Mouse (Mus musculus) kidney, adult 18-20 months (tissue): ENCODE measurements around the gene Papolb.

Experiments used
- DNase-seq: peaks from one replicate; pipeline ENCODE4 v3.0.0; 2021

Papolb gene

DNA sequence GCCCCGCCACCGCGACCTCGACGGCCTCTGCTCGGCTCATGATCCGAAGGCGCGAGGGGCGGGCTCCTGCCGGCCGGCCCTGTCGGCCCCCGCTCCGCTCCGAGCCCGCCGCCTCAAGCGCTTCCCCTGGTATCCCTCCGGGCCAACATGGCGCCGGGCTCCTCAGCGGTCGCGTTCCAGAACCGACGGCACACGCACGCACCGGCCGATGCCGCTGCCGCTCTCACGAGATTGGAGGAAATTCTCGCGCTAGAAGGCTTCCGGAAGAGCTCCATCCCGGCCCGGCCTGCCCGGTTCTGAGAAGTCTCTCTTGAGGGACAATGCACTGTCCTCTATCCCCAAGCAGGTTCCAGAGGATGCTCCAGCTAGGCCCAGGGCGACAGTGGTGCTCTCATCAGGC, at the start of gene Papolb:
Gene Papolb, minus strand, starts transcription at position 162 of the 400 bp plus-strand sequence.
- no peak for DNase-seq

DNA sequence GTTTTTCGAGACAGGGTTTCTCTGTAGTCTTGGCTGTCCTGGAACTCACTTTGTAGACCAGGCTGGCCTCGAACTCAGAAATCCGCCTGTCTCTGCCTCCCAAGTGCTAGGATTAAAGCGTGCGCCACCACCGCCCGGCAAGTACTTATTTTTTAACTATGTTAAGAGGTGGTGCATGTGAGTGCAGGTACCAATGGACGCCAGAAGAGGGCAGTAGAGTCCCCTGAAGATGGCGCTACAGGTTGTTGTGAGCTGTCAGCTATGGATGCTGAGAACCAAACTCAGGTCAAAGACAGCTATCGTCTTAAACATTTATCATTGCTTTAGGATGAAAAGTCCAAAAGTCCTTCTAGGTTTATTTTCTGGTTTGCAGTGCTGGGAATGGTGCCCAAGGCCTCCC, 48.3 kb upstream of the Papolb start:
- DNase-seq = no peak

DNA sequence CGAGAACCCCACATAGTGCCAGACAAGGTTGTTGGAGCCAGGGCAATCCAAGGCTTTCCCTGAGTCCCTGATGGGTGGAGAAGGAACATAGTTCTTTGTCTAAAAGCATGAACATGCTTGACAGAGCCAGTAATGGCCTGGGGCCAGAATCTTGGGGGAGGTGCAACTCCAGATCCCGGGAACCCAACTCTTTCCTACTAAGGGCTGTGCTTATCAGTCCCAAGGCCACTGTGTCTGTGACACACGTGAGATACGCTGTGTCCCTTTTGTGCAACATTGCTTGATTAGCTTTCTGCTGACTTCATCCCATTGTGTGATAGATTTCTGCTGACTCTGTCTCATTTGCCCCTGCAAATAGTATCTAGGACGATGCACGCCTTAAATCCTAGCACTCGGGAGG, 47.0 kb upstream of the Papolb start:
- no peak for DNase-seq

DNA sequence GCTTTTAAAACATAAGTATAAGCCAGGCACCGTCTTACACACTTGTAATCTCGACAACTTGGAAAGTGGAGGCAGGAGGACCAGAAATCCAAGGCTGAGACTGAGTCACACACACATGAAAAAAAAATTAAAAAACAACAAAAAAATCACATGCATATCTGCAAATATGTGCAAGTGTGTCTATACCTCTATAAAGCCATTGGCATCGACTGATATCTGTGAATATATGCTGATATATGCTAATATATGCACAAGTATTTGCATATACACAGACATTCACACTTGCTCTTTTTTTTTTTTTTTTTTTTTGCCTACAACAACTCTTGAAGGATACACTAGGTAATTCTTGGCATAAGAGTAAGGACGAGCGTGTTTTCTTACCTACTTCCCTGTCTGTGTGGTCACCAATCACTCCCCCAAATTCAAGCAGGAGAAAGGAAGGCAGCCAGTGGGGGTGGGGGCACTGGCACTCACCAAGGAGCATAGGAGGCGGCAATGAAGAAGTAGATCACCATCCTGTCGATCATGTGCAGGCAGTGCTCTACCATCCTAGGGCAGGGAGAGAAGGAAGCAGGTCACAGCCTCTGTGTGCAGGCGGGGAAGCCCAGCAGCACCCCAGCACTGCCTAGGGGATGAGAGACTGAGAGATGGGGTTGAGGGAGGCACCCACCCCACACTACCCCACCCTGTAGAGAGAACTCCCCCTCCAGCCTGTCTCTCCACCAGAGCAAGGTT, 44.6 kb upstream of the Papolb start:
- no peak for DNase-seq

DNA sequence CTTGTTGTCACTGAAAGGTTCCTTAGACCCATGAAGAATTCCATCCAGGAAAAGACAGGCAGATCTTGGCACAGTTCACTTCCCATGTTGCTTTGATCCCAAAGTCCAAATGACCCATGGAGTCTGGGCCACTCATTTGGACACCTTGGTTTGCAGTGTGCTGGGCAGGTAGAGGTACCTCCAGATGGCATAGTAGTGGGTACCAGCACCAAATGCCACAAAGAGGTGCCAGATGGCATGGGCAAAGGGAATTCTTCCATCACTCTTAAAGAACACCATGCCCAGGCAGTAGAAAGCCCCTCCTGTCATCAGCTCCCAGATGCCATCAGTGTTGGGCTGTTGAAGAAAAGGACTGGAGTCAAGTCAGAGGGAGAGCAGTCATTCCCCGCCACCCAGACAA, 34.7 kb upstream of the Papolb start:
- no peak for DNase-seq

DNA sequence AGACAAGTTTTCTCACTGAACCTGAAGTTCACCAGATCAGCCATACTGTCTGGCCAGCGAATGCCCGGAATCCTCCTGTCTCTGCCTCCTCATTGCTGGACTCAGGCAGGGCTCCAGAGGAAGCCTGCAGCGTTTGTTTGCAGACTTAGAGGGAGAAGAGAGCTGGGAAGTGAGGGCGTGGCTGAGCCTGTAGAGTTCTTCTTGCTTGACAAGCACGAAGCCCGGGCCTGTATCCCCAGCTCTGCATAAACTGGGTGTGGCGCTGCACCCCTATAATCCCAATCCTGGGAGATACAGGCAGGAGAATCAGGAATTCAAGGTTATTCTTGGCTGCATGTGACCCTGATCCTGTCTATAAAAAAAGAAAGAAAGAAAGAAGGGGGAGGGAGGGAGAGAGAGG, 30.4 kb upstream of the Papolb start:
- DNase-seq = no peak

DNA sequence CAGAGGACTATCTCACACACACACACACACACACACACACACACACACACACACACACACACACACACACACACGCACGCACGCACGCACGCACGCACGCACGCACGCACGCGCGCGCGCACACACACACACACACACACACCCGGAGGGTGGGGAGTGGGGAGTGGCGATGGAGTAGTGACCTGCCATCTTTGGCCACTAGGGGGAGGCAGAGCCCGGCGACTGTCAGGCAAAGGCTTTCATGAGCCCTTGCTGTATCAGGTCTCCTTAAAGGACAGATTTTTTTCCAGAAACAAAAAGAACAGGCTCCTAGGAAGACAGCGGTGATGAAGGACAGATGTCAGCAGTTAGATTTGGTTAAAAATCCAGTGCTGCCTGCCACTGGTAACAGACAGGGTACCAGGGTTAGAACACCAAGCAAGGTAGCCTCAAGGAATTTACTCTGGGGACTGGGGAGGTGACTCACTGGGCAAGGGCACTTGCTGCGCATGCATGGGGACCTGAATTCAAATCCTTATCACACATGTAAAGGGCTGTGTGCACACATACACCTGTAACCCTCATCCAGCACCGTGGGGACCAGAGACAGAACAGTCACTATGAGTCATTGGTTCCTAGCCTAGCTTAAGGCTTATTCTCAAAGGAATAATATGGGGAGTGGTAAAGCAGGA, 27.7 kb upstream of the Papolb start:
- peak; percentile 69 for DNase-seq

DNA sequence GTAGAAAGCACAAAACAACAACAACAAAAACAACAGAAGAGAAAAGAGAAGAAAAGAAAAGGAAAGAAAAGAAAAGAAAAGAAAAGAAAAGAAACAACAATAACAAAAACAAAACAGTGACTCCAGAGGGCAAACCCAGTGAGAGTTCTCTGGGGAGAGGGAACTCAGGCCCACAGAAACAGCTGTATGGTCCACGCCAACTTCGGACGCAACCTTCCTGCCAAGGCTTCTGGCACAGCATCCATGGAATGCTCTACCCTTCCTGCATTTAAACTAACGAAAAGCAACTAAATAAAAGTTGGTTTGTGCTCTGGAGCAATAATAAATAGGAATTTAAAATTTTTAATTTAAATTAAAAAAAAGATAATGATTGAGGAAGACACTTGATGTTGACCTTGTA, 26.8 kb upstream of the Papolb start:
- no peak for DNase-seq

DNA sequence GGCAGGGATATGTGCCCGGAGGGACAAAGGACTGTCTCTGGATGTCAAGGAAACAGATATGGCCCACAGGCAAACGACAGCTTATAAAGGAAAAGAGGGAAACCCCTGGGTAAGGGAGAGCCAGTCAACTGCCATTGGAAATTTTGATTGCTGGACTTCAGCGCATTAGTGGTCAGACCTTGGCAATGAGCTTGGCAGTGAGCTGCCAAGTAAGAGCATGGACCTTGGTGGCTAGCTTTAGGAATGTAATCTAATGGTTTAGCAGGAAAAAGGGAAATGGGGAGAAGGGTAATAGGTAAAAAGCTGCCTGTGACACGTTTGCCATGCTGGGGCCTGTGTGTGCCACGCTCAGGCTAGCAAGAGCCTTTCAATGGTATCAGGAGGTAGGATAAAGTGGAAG, 26.0 kb upstream of the Papolb start:
- DNase-seq = no peak

DNA sequence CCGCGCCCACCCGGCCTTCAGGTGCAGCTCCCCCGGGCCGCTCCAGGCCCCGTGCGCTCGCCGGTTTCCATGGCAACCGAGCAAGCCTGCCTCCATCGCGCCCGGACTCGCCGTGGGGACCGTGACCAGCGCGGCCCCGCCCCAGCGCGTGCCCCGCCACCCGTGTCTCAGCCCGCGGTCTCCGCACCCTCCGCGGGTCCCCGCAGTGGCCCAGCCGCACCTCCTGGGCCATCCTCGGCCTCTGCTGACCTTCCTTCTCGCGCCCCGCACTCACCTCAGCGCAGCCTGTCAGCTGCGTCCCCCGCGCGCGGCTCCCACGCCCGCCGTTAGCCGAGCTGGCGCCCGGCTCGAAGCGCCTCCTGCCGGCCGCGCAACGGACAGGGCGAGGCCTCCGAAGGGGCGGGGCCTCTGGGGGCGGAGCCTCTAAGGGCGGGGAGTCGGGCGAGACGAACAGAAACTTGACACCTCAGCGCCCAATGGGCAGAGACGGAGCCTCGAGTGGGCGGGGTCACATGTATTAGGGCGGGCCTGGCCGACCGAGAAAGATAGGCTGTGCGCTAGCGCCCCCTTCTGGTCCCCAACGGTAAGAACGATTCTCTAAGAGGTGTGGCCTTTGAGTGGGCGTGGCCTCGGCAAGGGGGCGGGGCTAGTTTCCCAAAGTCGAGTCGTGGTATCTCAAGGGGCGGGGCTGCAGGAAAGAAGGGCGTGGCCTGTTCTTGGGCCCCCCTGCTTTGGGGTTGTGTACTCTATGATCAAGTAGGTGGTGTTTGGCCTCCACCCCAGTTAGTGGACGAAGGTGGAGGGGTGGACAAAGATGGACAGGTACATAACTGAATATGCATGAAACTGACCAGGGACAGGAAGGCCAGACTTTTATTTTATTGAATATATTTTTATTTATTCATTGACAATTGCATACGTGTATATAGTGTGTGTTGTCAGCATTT, 21.1 kb upstream of the Papolb start, which contains the start of gene Radil:
Gene Radil, minus strand, starts transcription at position 393 of the 947 bp plus-strand sequence.
- peak; percentile 87 for DNase-seq

DNA sequence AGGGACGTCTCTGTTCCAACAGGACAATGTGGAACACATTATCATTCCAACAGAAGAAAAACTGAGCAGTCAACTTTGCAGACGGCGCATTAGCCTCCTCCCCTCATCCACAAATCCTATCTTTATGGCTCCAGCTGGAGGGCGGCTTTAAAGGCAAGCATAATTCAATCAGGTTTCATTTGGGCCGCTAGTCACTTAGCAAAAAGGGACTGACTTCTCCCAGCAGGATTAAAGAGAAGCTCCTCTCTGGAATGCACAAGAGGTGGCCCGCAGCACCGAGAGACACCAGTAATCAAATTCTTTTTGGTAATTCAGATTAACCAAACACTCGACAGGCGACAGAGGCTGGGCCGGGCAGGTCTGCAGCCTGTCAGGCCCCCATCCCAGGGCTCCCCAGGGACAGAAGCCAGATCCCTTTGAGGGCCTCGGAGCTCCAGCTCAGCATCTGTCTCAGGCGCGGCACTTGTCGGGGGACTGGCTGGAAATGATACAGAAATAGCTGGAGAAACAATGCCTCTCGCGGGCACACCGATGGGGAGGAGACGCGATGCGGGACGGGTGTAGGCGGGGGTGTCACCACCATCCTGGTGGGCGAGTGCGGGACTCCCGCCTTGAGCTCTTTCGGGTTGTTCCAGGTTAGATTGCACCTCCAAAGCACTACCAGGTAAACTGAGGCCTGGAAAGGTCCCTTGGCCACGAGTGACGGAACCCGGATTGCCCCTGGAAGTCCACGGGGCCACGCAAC, 20.3 kb upstream of the Papolb start:
- DNase-seq = peak; percentile 10

DNA sequence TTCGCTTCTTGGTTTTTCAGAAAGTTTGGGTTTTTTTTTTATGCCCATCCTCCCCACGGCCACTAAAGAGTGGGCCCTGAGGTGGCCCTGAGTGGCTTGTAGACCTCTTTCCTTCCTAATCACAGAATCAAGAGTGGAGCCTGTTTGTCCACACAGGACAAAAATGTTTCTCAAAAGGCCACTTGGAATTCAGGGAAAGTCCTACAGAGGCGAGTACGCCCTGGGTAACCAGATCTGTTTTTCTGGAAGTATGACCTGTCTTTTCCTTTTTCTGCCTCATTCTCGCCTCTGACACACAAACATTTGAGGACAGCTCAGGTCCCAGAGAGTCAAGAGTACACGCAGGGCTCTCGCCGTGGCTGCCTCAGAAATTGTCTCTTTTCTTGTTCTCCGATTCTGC, 19.6 kb upstream of the Papolb start:
- no peak for DNase-seq

DNA sequence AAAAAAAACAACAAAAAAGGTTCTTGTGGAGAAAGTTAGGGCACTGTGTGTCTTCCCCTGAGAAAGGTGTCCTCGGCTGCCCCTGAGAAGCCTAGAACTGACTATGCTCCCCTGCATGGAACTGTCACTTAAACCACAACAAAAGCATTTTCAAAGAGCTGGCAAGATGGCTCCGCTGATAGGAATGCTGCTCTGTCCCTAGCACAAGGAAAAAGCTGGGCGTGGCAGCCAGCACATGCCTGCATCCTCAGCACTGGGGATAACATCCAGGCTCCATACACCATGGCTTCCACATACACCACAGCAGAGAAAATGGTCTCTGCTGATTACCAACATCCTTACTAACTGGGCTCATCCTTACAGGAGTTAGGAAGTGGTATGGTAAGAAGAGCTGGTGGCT, 17.2 kb upstream of the Papolb start:
- no peak for DNase-seq

DNA sequence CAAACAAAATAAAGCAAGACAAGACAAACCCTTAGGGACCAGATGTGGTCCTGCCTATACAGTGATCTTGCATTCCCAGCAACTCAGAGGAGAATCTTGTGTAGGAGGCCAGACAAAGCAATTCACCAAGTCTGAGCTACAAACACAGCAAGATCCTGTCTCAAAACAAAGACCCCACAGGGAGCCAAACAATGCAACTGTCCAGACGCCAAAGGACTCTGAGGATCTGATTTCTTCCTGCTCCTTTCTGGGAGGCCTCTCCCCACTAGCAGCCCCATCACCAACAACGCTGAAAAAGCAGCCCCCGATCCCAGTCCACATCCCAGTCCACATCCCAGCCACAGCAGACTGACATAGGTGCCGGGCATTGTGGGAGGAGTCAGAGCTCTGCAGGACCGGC, 16.5 kb upstream of the Papolb start:
- no peak for DNase-seq

DNA sequence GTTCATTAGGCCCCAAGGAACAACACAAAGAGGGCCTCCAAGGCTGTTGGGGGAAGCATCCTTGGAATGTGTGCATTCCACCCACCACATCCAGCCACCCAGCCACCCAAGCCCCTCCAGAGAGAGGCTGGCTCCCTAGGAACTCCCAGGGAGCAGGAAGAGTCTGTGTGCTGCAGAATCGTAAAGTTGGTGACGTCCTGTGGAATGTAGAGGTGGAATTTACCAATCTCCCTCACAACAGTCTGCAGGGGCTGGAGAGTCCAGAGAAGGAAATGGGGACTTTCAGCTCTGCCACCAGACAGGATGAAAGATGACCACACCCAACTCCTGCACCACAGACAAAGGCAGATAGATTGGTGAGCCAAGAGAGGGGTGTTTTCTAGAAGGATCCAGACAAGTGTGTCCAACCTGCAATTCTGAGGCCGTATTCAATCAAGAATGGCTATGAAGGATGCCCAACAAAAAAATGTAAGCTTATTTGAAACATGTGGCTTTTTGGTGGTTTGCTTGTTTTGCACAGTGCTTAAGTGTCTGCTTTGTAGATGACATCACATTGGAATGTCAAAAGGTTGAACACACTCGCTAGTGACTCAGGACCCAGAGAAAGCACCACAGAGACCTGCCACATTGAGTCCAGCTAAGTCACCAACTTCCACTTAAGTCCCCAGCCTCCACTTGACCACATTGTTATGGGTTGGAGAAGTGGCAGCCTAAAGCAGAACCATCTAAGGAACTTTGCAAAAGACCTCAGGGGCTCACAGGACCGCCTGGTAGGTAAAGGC, 15.3 kb upstream of the Papolb start:
- DNase-seq = no peak

DNA sequence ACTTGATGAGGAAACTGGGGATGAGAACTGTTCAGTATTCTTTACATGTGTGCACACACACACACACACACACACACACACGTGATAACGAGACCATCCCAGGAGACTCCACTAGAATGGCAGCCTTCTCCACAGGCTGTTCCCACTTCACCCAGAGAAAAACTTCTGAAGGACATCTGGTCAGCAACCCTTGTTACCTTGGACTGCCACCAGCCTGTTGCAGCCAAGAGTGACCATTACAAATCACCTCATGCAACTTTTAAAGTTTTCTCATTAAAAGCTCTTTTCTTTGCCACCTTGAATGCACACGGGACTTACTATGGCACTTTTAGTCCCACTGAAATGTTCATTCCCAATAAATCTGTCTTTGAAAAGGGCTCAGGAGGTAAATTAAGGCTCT, 7.4 kb upstream of the Papolb start:
- peak; percentile 6 for DNase-seq

DNA sequence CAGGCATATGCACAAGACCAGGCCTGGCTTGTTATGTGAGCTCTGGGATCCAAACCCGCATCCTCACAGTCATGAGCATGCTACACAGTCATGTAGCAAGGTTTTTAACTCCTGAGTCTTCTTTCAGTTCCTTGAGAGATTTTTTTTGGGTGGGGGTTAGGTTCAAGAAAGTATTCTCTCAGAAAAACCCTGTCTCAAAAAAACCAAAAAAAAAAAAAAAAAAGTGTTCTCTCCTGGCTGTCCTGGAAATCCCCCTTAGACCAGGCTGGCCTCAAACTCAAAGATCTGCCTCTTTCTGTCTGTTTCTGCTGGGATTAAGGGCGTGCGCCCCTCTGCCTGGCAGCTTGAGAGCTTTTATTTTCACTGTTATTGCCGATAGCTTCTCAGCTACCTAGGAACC, 5.5 kb upstream of the Papolb start:
- DNase-seq = no peak

DNA sequence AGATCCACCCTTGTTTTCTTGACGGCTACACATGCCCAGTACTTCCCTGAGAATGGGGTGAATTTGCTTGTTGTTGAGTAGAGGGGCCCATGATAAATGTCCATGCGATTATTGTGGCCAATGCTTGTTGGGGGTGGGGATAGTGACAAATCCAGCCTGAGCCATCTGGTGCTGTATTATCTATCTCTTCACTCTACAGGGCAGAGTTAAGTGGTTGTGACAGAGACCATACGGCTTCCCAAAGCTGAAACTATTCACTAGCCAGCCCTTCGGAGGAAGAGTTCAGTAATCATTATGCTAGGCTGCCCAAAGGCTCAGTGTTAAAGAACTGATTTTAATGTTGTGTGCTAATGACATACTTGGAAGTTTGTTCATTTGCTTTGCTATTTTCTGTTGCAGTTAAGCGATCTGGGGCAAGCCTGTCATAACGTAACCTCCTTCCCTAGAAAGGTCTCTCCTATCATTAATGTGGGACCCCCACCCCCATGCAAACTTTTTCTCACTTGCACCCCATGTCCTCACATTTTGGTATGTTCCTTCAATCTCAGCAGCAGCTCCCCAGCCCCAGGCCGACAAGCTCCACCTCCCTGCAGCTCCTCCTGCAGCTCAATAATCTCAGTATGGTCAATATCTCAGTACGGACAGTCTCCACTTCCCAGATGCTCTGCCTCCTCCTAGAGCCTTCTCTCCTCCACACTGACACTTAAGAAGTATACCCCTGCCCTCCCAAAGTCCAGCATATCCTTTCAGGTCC, 5.0 kb downstream of the Papolb start:
- no peak for DNase-seq

DNA sequence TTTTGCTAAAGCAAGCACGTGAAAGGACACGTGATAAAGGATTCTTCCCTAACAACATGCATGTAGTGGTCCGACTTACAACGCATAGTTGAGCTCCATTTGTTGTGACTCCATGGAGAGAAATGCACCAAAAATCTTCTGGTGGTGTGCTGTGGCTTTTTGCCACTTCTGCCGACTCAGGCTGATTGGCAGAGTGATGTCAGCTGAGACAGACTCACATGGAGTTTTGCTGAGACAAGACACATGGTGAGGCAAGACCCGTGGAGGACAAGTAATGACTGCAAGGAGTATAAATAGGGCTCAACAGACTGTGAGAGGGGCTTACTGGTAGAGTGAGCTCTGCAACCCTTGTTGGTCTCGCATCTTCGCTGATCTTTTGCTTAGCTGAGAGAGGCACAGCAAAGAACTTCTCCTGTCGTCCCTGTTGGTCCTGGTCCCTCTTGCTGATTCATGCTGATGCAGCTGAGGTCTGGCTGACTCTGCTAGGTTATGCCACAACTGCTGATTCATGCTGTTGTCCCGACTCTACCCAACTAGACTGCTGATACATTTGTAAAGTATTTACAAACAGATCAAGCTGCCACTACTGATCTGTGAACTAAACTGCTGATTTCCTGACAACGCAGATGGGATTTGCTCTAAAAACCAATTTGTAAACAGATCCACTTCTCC, 8.5 kb downstream of the Papolb start:
- no peak for DNase-seq

DNA sequence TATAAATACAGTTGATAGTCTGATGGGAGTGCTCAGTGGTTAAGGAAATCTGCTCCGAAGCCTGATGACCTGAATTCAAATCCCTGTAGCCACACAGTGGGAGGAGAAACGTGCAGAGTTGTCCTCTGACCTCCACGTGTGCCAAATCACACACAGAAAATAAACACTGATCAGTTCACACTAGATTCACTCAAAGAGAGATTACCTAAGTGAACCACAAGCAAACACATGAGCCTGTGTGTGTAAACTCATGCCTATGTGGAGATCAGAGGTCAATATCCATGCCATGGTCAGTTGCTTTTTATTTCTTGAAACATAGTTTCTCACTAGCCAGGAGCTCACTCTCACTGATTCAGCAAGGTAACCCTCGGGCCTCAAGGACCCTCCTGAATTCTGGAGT, 9.5 kb downstream of the Papolb start:
- no peak for DNase-seq

DNA sequence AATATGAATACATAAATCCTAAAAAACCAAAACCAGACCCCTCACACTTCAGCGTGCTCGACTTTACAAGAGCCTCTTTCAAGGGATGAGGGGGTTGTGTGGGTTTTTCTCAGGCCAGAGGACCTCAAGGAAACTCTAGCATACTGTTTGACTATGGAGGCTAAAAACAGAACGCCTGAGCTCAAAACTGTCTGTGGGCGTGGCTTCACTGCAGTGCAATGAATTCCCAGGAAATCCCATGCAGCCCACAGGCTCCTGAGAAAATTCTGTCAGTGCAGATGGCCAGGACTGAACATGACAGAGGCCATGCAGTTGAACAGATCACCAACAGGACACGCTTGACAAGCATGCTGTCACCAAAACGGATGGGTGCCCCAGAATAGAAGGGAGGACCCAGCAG, 10.9 kb downstream of the Papolb start:
- no peak for DNase-seq
